Mouse (Mus musculus): ENCODE measurements around the gene Aadacl2.

The Aadacl2 gene

DNA sequence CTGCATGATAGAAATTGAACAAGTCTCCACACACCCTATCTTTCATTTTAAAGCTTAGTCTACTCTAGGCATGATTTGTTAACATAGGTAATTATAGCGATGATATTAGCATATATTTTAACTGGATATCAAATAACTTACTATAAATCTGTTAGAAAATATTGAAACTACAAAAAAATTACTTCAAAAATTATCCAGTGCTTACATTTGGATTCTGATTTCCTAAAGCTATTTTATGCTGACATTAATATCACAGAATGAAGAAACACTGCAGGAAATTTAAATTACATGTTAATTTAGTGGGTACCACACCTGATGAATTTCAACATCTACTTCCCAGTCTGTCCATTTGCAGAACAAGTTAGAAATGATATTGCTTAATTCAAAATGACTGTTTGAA is at the start of gene Aadacl2:
Gene Aadacl2 (plus strand): TSS at position 301 of the 400 bp plus-strand sequence.
- no peak for DNase-seq (ENCODE audit: low spot score in 2 of 2)

DNA sequence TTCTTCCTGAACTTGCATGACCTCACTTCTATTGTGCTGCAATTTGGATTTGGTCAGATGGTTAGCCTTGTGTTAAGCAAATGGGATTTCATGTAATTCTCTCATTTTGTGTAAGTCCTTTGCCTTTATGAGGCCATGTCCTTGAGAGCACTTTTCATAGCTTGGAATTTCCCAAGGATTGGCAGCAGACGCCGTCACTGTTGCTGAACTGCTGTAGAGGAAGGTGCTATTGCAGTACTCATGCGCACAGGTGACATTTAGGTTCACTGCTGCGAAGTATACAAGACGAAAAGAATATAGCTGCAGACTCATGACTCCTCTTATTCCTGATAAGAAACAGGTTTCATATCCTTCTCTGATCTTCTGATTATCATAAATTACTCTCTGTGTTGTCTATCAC is 35.7 kb upstream of the Aadacl2 start:
- DNase-seq (ENCODE audit: low spot score in 2 of 2) = no peak

DNA sequence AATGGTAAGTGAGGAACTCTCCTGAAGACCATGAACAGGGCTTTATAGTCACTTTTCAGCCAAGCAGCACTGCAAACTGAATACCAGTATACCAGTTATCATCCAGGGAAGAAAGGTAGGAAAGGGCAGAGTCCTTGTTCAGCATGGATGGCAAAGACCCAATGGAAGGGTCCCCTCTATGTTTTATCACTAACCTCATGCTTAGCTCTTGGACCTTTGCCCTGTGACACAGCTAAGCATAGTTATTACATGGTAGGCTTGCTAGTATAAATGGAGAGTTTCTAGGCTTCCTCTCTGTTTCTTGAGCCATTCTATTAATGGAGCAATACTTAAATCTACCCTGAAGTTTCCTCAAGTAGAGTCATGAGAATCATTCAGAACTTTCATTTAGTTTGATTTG is 32.0 kb upstream of the Aadacl2 start:
- no peak for DNase-seq (ENCODE audit: low spot score in 2 of 2)

DNA sequence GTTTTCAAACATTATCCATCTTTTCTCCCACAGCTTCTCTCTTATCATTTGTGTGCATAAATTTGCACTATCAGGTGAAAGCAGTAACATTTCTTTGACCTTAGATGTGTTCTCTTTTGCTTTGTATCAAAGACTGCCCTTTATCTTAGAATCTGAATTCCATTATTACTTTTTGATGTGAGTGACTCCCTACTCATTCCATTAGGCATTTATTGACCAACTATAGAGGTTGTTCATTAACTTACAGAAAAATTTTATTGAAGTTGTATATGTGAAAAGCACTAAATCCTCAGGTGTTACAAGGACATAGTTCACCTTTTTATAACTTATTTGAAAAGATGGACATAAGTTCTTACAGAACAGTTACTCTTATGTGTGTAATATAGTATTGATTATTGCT is 2.9 kb upstream of the Aadacl2 start:
- no peak for DNase-seq (ENCODE audit: low spot score in 2 of 2)

DNA sequence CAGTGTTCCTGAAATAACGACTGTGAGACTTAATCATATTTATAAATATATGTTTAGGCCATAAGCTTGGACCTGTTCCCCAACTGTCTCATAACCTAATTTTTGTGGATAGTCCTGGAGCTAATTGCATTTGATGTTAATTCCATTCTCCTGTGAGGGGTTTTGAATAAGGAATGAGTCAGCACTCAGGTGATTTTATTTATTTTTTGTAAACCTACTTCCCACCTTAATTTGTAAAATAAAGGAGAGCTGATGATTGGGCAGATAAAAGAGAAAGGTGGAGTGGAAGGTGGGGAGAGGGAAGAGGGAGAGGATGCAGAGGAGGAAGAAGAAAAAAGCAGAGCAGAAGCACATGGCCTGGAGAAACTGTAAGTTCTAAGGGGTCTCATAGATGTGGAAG is 18.9 kb downstream of the Aadacl2 start, which contains the start of gene Aadac:
Gene Aadac (plus strand): TSS at position 301 of the 400 bp plus-strand sequence.
- no peak for DNase-seq (ENCODE audit: low spot score in 2 of 2)

DNA sequence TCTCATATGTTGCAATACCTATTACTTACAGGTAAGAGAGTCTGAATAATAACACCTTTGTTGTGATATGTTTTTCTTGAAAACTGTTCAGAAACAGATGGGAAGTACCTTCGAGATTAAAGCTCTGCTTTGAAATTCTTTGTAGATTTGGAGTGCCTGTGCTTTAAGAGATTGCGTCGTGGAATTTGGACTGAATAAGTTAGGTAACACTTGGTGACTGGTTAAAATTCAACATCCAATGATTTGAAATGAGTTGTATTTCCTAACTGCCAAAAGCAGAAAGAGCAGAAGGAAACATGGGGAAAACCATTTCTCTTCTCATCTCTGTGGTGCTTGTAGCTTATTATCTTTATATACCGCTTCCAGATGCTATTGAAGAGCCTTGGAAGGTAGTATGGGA is 25.0 kb downstream of the Aadacl2 start:
- DNase-seq (ENCODE audit: low spot score in 2 of 2) = no peak

DNA sequence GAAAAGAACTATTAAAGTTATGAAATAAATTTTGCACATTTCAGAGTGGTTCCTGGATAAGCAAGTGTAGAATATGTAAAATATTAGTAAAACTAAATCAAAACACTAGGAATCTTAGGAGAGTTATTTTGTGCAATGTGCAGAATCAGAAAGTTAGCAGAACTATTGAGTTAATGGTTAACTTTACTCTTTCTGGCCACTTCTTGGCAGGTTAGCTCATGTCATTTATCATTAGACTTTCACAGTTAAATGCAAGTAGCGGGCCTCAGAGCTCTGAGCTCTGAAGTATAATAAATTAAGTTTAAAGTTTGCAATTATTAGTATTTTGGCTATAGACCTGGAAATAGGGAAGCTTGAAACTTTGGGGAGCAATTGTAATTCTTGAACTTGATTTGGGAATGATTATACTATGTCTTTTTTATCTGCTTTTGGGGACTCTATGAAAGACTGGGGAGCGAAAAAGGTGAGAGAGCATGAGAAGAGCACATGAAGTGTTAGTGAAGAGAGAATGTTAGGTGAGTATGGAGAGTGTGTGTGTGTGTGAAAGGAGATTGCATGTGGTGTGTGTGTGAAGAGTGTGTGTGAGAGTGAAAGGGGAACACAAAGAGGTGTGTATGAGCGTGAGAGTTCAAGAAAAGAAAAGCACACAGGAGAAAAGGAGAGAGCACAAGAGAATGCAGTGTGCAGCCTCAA is 39.8 kb downstream of the Aadacl2 start:
- DNase-seq (ENCODE audit: low spot score in 2 of 2) = no peak

DNA sequence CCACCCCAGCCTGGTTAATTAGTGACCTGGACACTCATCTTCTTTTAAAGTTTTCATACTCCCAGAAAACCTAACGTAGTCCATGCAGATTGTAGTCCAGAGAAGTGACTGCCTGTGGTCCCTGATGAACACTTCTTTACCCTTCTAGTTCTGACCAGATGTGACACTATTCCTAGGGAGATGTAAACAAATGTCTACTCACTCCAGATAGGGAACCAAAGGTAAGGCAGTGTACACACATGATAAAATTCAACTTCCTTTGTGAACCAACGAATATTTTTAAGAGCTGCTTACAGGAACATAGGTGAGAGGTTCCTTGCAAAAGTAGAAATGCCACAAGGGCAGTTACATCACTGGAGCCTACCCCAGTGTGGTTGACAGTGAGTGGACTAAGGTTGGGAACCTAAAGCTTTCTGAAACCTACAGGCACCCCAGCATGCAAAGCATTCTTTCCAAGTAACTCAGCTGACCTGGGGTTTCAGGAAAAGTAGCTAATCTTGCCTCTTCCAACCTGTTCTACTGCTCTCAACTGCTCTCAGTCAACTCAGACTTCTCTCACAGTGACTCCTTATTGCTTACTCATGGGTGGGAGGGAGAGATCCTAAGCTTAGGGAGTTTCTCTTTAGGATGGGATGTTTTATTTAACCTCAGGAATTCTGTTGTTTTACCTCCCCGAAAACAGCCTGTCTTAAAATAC is 46.8 kb downstream of the Aadacl2 start:
- no peak for DNase-seq (ENCODE audit: low spot score in 2 of 2)

DNA sequence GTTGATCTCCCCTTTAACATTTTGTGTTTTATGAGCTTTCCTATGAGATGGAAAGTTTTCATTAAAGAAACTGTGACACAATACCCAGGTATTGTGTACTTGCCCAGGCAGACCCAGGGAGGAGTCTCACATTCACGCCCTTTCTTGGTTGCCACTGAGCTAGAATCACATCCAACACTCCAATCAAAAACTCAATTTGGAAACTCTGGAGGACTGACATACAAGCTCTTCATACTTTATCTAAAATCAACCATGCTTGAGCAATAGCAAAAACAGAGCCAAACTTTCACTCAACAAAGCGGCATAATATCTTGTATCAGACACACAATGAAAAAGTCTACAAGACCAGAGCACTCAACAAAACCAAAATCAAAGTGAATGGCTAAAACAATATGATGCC is 47.4 kb downstream of the Aadacl2 start:
- DNase-seq (ENCODE audit: low spot score in 2 of 2) = no peak

DNA sequence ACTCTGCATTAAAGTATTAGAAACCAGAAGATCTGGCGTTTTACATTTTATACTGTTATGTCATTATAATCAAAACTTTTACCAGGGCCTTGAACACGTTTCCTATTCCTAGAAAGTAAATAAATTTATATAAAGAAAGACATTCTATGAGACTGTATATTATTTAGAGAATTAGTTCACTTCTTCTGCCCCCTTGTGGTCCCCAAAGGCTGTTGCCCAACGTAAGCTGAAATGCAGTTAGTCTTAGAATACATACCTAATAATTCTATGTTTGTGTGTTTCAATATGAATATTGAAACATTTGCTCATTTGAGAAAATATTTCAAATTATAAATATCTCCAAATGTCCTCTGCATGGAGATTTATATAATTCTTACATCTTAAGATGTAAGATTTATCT is 49.9 kb downstream of the Aadacl2 start:
- DNase-seq (ENCODE audit: low spot score in 2 of 2) = no peak

DNA sequence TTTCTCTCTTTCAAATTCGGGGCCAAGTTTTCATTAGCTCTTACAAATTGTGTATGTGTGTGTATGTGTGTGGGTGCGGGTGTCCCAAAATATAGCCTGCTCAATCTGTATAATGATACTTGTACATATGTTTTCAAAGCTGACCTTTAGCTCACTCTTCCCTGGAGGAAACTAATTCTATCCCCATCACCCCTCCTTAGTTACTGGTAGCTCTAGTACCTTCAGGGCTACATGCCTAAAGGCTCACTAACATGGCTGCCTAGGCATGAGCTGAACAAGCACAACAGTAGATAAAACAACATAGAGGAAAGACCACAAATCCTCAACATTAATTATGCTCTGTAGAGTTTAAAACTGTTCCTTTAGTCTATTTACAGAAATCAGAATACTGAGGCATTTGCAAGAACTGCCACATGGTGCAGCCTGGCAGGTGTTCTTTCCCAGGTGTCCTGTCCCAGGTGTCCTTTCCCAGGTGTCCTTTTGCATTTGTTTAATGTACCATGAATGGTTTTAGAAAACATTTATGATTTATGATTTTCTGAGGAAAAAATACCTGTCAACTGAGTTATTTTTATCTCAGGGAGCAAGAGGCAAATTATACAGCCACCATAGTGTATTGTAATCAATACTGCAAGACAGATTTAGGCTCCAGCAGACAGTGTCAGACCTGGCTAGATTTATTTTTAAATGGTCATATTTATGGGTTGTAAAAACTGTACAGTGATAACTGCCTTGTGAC is 50.7 kb downstream of the Aadacl2 start:
- DNase-seq (ENCODE audit: low spot score in 2 of 2) = no peak

DNA sequence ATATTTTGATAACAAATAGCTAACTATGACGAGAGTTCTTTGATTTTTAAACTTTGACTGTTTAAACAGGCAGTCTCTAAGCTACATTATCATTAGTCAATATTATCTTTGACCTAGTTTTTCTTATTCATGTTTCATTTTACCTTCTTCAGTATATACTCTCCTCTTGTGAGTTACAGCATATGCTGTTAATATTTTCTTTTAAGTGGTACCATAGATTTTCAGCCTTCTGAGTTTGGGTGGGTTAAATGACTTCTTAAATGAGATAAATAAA is 51.2 kb downstream of the Aadacl2 start:
- DNase-seq (ENCODE audit: low spot score in 2 of 2) = no peak
